7 mouse cellular contexts compared by ENCODE assay signal in genomic region chr7:138845544-138846391, GRCm38 (mm10). TPM values are rescaled to one million over a fixed set of nuclear protein-coding genes. Genes with fewer than 3 reads are reported as not detected.
DNase-seq lines count a peak whose midpoint lies in the region; ATAC-seq lines count a peak whose summit lies in the region.

Gene Ppp2r2d, plus strand, starts transcription at chr7:138846079.
Gene Mapk1ip1, minus strand, starts transcription at chr7:138846273.

- peak; percentile 97 for ATAC-seq in intestine, embryonic 16.5 days
- ATAC-seq in midbrain, embryonic 11.5 days (ENCODE audit: low FRiP score) = peak; percentile 96

- peak; percentile 94 for DNase-seq in adrenal gland, adult 8-10 months
- DNase-seq in embryo, embryonic 9.5 days (ENCODE audit: extremely low spot score) = peak; percentile 94
- peak; percentile 98 to 99 for DNase-seq in gastrocnemius, postnatal 4 days (ENCODE audit: low spot score in 2 of 2)
- DNase-seq in left cerebral cortex, postnatal 36 days (ENCODE audit: low spot score in 2 of 2) = peak; percentile 95 to 96
- peak; percentile 99 for DNase-seq in midbrain, embryonic 11.5 days (ENCODE audit: low spot score, missing footprints)
- DNase-seq in skeletal muscle tissue, adult 2 months (ENCODE audit: low read depth, low spot score) = peak; percentile 98

- peak within 1 kb of the TSS; percentile 97 for H3K27ac ChIP-seq in intestine, embryonic 16.5 days (ENCODE audit: low read length)
- H3K27ac ChIP-seq in midbrain, embryonic 11.5 days (ENCODE audit: low read depth, low read length) = peak within 1 kb of the TSS; percentile 89

- no peaks in the 10 kb centered on the region for H3K27me3 ChIP-seq in intestine, embryonic 16.5 days (replicated peaks; ENCODE audit: control insufficient read depth, insufficient read depth, low read length)
- no peaks in the 10 kb centered on the region for H3K27me3 ChIP-seq in midbrain, embryonic 11.5 days (ENCODE audit: control insufficient read depth, insufficient read depth, low read length)

- WGBS in intestine, embryonic 16.5 days = under 1% methylated on average over 51 of the region's 51 CpGs
- under 1% methylated on average over 45 of the region's 51 CpGs for WGBS in midbrain, embryonic 11.5 days

- peak within 1 kb of the TSS; percentile 98 for H3K9ac ChIP-seq in intestine, embryonic 16.5 days (ENCODE audit: low read depth, low read length)
- peak within 1 kb of the TSS; percentile 96 for H3K9ac ChIP-seq in midbrain, embryonic 11.5 days (ENCODE audit: low read length)

- H3K4me2 ChIP-seq in intestine, embryonic 16.5 days (ENCODE audit: low read depth, low read length) = peak within 1 kb of the TSS; percentile 89
- H3K4me2 ChIP-seq in midbrain, embryonic 11.5 days = peak within 1 kb of the TSS; percentile 88

- H3K36me3 ChIP-seq in intestine, embryonic 16.5 days (ENCODE audit: control insufficient read depth, insufficient read depth, low read length) = no peaks in the 10 kb centered on the region
- no peaks in the 10 kb centered on the region for H3K36me3 ChIP-seq in midbrain, embryonic 11.5 days (ENCODE audit: control insufficient read depth, insufficient read depth, low read length)

- H3K9me3 ChIP-seq in intestine, embryonic 16.5 days (ENCODE audit: control insufficient read depth, low read length) = no peaks in the 10 kb centered on the region
- H3K9me3 ChIP-seq in midbrain, embryonic 11.5 days (ENCODE audit: control insufficient read depth, low read length) = no peaks in the 10 kb centered on the region

- intact Hi-C loops in left cerebral cortex, postnatal 36 days (cut with DNase I) = loop anchor here (1.0 kb wide), 1 partner anchor 64 kb away; the partner anchor contains the start of gene Bnip3

- H3K4me3 ChIP-seq in intestine, embryonic 16.5 days (ENCODE audit: low read length) = peak within 1 kb of the TSS; percentile 98
- H3K4me3 ChIP-seq in midbrain, embryonic 11.5 days (ENCODE audit: low read depth, low read length) = peak within 1 kb of the TSS; percentile 80

- H3K4me1 ChIP-seq in intestine, embryonic 16.5 days (ENCODE audit: control insufficient read depth, insufficient read depth, low read length) = peaks cover 22% of the 10 kb centered on the region
- peaks cover 31% of the 10 kb centered on the region for H3K4me1 ChIP-seq in midbrain, embryonic 11.5 days (ENCODE audit: control insufficient read depth, insufficient read depth, low read length)

RNA-seq across cellular contexts. Expression of gene Ppp2r2d, which starts in this region (rescaled TPM):
- total RNA-seq in adrenal gland, adult 8-10 months (2022) = 10 to 100 TPM; 66.1 to 76.0 (median 71.6) TPM
- total RNA-seq in gastrocnemius, postnatal 4 days (2021) = 10 to 100 TPM; 33.4 to 42.1 TPM
- 8.9 and 9.7 TPM in 2 replicates for polyA plus RNA-seq in intestine, embryonic 16.5 days (2015; fragmentation: Nextera tagmentation; extraction: Ambion mirVana)
- total RNA-seq in left cerebral cortex, postnatal 36 days (2021) = 10 to 100 TPM; 68.9 to 79.0 TPM
- 76.2 and 79.7 TPM in 2 replicates for polyA plus RNA-seq in midbrain, embryonic 11.5 days (2014; fragmentation: Nextera tagmentation; extraction: Ambion mirVana)

RNA-seq across cellular contexts. Expression of gene Mapk1ip1, which starts in this region (rescaled TPM):
- total RNA-seq in adrenal gland, adult 8-10 months (2022) = 10 to 100 TPM; 25.5 to 37.2 (median 30.7) TPM
- 10 to 100 TPM; 13.7 to 17.7 TPM for total RNA-seq in gastrocnemius, postnatal 4 days (2021)
- 12.8 and 13.8 TPM in 2 replicates for polyA plus RNA-seq in intestine, embryonic 16.5 days (2015; fragmentation: Nextera tagmentation; extraction: Ambion mirVana)
- total RNA-seq in left cerebral cortex, postnatal 36 days (2021) = 10 to 100 TPM; 33.7 to 59.3 TPM
- polyA plus RNA-seq in midbrain, embryonic 11.5 days (2014; fragmentation: Nextera tagmentation; extraction: Ambion mirVana) = 16.2 and 16.8 TPM in 2 replicates

Comparison
In these comparisons a context has a peak if more than half of its experiments do, and no peak if none do; other contexts are left out.
1. Peak in every context shown above with its lines: DNase-seq, ATAC-seq, H3K4me3 ChIP-seq and H3K27ac ChIP-seq.